ENCODE assay signal across 15 mouse cellular contexts in genomic region chr6:81259878-81260277, GRCm38 (mm10).
DNase-seq lines count a peak whose midpoint lies in the region; ATAC-seq and TF ChIP-seq lines count a peak whose summit lies in the region.
"Had no signal": no experiment of that assay in that cellular context is flagged by ENCODE, and none has a peak within 500 bp of the region (broad histone marks: within the 10 kb centered on the region; RNA-seq: fewer than 3 reads in every experiment).

No protein-coding gene starts in this region.

- H3K27me3 ChIP-seq in MEL (ENCODE audit: control insufficient read depth in 1 of 2, insufficient read depth in 2 of 2, low read length in 2 of 2) = no peaks in the 10 kb centered on the region
- H3K27me3 ChIP-seq: embryonic facial prominence, embryonic 12.5 days; forebrain, embryonic 12.5 days; heart, embryonic 15.5 days; liver, embryonic 13.5 days had no signal

- H3K9ac ChIP-seq in MEL (ENCODE audit: control insufficient read depth, low read depth, low read length, poor library complexity, severe bottlenecking) = no peak overlapping the region
- H3K9ac ChIP-seq: embryonic facial prominence, embryonic 12.5 days; forebrain, embryonic 12.5 days; heart, embryonic 15.5 days; hindbrain, embryonic 14.5 days; liver, embryonic 13.5 days had no signal

- no peak overlapping the region for H3K27ac ChIP-seq in MEL (ENCODE audit: control insufficient read depth, low read depth, low read length)
- H3K27ac ChIP-seq: embryonic facial prominence, embryonic 12.5 days; forebrain, embryonic 12.5 days; heart, embryonic 15.5 days; hindbrain, embryonic 14.5 days; liver, embryonic 13.5 days had no signal

- intact Hi-C loops in left cerebral cortex, postnatal 14 days (cut with DNase I) = no loop called here

- TF ChIP-seq POLR2A in MEL (IDR thresholded peaks at IDR 0.05; ENCODE audit: control insufficient read depth in 1 of 2, insufficient read depth in 1 of 2, low read depth in 1 of 2, low read length in 2 of 2, poor library complexity in 1 of 2) = no peak
- no peak for TF ChIP-seq POLR2A in brain, embryonic 14.5 days (IDR thresholded peaks at IDR 0.05; ENCODE audit: borderline replicate concordance, extremely low read depth, insufficient read depth, insufficient read length, poor library complexity, severe bottlenecking)

- no peak overlapping the region for H3K4me3 ChIP-seq in MEL (ENCODE audit: control insufficient read depth in 1 of 2, insufficient read depth in 1 of 2, low read depth in 2 of 2, low read length in 2 of 2)
- H3K4me3 ChIP-seq: embryonic facial prominence, embryonic 12.5 days; forebrain, embryonic 12.5 days; heart, embryonic 15.5 days; liver, embryonic 13.5 days had no signal

- no peaks in the 10 kb centered on the region for H3K4me1 ChIP-seq in MEL (ENCODE audit: control insufficient read depth in 1 of 2, insufficient read depth in 2 of 2, low read length in 2 of 2)
- H3K4me1 ChIP-seq: embryonic facial prominence, embryonic 12.5 days; forebrain, embryonic 12.5 days; heart, embryonic 15.5 days; liver, embryonic 13.5 days had no signal

- TF ChIP-seq RAD21 in MEL (IDR thresholded peaks at IDR 0.05; ENCODE audit: low read depth, low read length) = no peak

- no peak for TF ChIP-seq CTCF in MEL (IDR thresholded peaks at IDR 0.05 in 2 of 3, conservative IDR thresholded peaks at IDR 0.05 in 1 of 3; ENCODE audit: control insufficient read depth in 1 of 3, insufficient read depth in 1 of 3, low read depth in 2 of 3, low read length in 3 of 3, poor library complexity in 1 of 3, severe bottlenecking in 1 of 3)
- TF ChIP-seq CTCF in brain, embryonic 14.5 days (IDR thresholded peaks at IDR 0.05; ENCODE audit: borderline replicate concordance, extremely low read depth, insufficient read depth, insufficient read length) = no peak

- no peaks in the 10 kb centered on the region for H3K36me3 ChIP-seq in MEL (ENCODE audit: control insufficient read depth in 1 of 2, insufficient read depth in 2 of 2, low read length in 2 of 2)
- H3K36me3 ChIP-seq: embryonic facial prominence, embryonic 12.5 days; forebrain, embryonic 12.5 days; heart, embryonic 15.5 days; liver, embryonic 13.5 days had no signal

- no peak for TF ChIP-seq EP300 in MEL (IDR thresholded peaks at IDR 0.05; ENCODE audit: low read depth in 1 of 2, low read length in 2 of 2)

- H3K9me3 ChIP-seq in MEL (replicated peaks; ENCODE audit: insufficient read depth, low read length) = no peaks in the 10 kb centered on the region
- H3K9me3 ChIP-seq: embryonic facial prominence, embryonic 12.5 days; forebrain, embryonic 12.5 days; heart, embryonic 15.5 days; liver, embryonic 13.5 days had no signal

- ATAC-seq in frontal cortex, adult (ENCODE audit: low TSS enrichment) = peak; percentile 50; the same call in 1 of the 2 replicates

- no peak for DNase-seq in frontal cortex, postnatal 25 days (ENCODE audit: low spot score in 2 of 2)
- peak; percentile 11 to 25 for DNase-seq in left cerebral cortex, postnatal 14 days (ENCODE audit: low spot score in 2 of 2)
- DNase-seq in left cerebral cortex, adult 11 months (ENCODE audit: low spot score) = no peak
- DNase-seq in MEL (ENCODE audit: low read depth, low spot score) = peak; percentile 2
- peak; percentile 14 for DNase-seq in brain, embryonic 14.5 days (ENCODE audit: low read depth)
- DNase-seq in spleen, adult 12 weeks (ENCODE audit: low spot score) = no peak
- no peak for DNase-seq in gastrocnemius, adult 8-10 months (ENCODE audit: low spot score in 2 of 2)
- DNase-seq: adrenal gland, postnatal 14 days; kidney, adult 9 months; liver, embryonic 13.5 days had no signal

- no peaks in the 10 kb centered on the region for H3K79me2 ChIP-seq in MEL (ENCODE audit: control insufficient read depth, insufficient read depth, low read length, poor library complexity)

TF ChIP-seq in MEL, 35 proteins besides CTCF, POLR2A, EP300 and RAD21:
- no peak for TF ChIP-seq MYC (IDR thresholded peaks at IDR 0.05; ENCODE audit: low read depth, low read length)
- no peak for TF ChIP-seq ZKSCAN1 (IDR thresholded peaks at IDR 0.05; ENCODE audit: low read depth, low read length)
- TF ChIP-seq GABPA (IDR thresholded peaks at IDR 0.05; ENCODE audit: low read depth, low read length) = no peak
- TF ChIP-seq TAL1 (IDR thresholded peaks at IDR 0.05; ENCODE audit: low read length) = no peak
- TF ChIP-seq ETS1 (IDR thresholded peaks at IDR 0.05; ENCODE audit: low read depth, low read length) = no peak
- TF ChIP-seq POLR2AphosphoS5 (IDR thresholded peaks at IDR 0.05; ENCODE audit: borderline replicate concordance, low read depth, low read length) = no peak
- TF ChIP-seq BHLHE40 (IDR thresholded peaks at IDR 0.05; ENCODE audit: borderline replicate concordance, low read depth, low read length) = no peak
- TF ChIP-seq CHD2 (IDR thresholded peaks at IDR 0.05; ENCODE audit: low read length) = no peak
- no peak for TF ChIP-seq SMC3 (IDR thresholded peaks at IDR 0.05; ENCODE audit: low read depth, low read length)
- TF ChIP-seq USF1 (IDR thresholded peaks at IDR 0.05; ENCODE audit: low read depth, low read length) = no peak
- TF ChIP-seq MXI1 (IDR thresholded peaks at IDR 0.05; ENCODE audit: low read depth, low read length) = no peak

Comparison
In these comparisons a context has a peak if more than half of its experiments do, and no peak if none do; other contexts are left out.
1. DNase-seq: peak in left cerebral cortex, postnatal 14 days (2 of 2), MEL (single experiment) and brain, embryonic 14.5 days (single experiment); none in frontal cortex, postnatal 25 days (0 of 2), left cerebral cortex, adult 11 months (single experiment), spleen, adult 12 weeks (single experiment) and gastrocnemius, adult 8-10 months (0 of 2).